Mouse (Mus musculus) neutrophil, adult 5-6 weeks (primary cell): ENCODE data around the gene Gabra6. TPM values are rescaled to one million over a fixed set of nuclear protein-coding genes. Genes with fewer than 3 reads are reported as not detected.

Experiments used
- ATAC-seq: fragments of 151-379, 151-347 bp; 2 replicates; pipeline ENCODE4 v1.8.0; 2017; ENCODE audit warnings: mild to moderate bottlenecking, moderate TSS enrichment; ENCODE audit not compliant: insufficient number of reproducible peaks, poor library complexity, low FRiP score, severe bottlenecking; ENCODE audit errors: extremely low read depth
- total RNA-seq: library from RNA; stranded (forward); fragments of 200-1000 nt; gene quantifications from 2 replicates; pipeline ENCODE4 v1.2.3, GENCODE M21; 2017

Gene Gabra6
- not detected in 2 replicates for total RNA-seq

DNA sequence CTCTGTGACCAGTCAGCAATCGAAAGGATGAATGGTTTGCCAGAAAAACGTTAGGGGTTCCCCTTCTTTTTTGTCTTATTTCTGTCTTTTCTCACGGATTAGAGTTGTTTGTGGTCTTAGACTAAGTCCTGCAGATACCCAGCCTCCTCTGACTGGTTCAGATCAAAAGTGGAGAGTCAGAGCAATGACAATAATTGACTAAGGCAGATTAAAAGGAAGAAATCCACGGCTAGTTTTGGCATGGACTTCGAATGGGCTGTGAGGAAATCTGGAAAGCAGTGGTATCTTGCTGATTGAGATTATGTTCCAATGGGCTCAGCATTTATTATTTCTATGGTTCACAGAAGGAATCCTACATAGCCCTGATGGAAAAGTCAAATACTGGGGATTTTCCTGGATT lies at the start of gene Gabra6:
Gabra6 (minus strand) TSS at position 191 of the 400 bp plus-strand sequence.
- ATAC-seq, result no peak

DNA sequence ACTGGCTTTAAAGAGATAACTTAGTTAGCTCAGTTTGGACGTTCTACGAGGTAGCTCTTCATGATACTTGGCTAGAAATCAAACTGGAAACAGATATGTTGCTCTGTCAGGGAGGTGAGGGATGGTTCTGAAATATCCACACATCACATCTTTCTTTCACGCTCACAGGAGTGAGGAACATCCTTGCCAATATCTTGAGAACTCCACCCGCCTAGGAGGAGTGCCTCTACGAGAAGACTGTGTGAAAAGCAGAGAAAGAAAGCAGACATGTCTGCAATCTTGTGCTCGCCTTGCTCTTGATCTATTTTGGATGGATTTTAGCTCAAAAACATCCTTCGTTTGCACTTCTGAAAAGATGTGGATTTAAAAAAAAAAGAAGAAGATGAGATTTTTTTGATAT lies 44.7 kb upstream of the Gabra6 start:
- no peak for ATAC-seq

DNA sequence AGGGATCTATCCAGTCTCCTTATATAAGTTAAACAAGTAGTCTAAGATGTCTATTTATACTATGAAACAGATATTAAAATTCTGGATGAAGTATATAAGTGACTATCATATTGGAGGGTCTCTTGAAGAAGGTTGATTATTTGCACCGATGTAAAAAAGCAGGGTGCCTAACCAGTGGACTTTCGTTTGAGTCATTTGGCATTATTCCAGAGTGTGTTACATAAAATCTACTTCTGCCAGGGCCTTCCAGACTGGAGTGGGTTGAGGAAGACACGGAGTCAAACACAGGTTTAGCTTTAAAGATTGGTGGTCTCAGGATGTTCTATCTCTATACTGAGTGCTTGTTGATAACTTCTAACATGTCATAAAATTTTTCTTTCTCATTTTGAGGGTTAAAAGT lies 11.2 kb upstream of the Gabra6 start:
- ATAC-seq, result no peak

DNA sequence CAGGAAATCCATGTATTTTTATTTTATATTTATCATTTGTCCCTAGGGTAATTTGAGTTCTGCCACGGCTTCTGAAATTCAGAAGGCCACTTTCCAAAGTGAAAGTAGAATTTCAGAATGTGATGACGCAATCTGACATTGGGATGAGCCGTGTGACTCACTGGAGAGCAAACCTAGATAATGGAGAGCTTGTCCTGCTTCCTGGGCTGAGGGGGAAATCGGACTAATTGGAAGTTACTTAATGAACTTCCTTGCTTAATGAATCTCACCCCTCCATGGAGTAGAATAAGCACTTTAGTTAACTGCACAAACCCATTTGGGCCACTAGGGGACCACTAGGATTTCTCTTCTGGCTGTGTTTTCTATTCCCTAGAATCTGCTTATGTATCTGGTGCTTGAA lies 5.4 kb upstream of the Gabra6 start:
- ATAC-seq, result no peak

DNA sequence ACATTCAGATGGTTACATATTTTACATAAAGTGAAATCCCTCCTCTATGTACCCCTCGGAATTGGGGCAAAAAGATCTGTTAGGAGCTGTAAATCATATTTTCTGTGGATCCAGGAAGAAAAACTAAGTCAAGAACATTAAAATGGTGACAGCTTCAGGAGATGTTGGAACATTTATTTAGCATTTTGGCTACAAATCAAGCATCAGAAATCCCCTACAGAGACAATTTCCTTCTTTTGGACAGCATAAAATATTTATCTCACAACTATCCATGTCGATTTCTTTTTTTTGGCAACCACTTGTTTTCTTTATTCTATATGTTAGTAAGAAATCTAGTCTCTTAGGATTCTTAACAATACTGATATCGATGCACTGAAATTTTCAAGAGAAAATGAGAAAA lies 688 bp upstream of the Gabra6 start:
- no peak for ATAC-seq

DNA sequence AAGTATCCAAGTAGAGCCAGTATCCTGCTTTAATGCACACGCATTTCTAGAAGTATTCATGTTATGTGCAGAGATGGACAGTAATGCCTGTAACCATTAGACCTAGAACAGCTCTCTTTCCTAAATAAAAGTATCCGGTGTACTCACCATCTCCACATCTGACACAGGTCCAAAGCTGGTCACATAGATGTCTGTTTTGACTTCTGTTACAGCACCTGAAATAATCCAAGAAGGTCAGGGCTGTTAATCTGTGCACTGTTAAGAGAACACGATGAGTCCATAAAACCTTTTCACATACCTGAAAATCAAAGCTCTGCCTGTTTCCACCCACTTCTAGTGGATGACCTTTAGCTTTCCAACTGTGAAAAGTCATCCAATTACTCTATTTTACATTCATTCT lies 1.4 kb downstream of the Gabra6 start:
- ATAC-seq, result no peak

DNA sequence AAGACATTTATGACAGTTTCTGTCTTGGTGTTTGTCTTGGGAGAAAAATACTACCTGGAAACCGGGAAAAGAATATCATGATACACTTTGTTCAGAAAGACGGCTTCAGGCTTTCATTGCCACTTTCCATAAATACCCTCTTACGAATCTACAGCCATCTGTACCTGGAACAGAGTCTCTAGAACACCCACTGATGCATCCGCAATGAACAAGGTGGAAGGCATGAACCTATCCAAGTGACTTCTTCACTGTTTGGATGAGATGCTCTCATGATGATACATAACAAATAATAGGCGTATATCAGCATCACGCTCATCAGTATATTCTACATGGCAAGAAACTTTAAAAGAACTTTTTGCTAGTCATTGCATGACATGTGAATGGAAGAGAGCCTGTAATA lies 1.8 kb downstream of the Gabra6 start:
- no peak for ATAC-seq

DNA sequence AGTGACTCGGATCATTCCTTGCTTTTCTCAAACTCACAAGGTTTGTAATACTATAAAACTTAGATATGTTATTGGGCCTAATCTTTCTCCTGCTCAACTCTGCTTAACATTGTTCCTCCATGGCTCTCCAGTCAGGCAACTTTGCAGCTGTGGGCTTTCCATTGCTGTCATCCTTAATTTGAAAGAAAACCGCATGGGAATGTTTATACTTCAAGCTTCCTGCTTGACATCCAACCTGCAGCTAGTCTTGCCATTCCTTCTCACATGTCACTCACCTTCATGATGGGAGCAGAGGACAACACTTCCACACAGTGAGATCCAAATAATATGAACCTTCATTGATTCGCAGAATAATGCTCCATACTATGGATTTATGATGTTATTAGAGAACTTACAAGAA lies 2.9 kb downstream of the Gabra6 start:
- no peak for ATAC-seq

DNA sequence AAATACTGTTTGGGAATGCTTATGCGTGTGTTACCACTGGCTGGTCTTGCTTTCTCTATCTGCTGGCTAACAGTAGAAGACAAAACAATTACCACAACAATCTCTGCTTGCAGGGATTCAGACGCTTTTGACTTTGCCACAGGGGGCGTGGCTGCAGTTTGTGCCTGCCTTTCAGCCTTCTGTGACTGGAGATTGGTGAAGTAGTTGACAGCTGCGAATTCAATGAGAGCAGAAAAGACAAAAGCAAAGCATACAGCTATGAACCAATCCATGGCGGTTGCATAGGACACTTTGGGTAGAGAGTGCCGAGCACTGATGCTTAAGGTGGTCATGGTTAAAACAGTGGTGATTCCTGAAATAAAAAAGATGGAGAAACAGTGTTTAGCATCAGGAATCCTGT lies 6.0 kb downstream of the Gabra6 start:
- ATAC-seq, result no peak

DNA sequence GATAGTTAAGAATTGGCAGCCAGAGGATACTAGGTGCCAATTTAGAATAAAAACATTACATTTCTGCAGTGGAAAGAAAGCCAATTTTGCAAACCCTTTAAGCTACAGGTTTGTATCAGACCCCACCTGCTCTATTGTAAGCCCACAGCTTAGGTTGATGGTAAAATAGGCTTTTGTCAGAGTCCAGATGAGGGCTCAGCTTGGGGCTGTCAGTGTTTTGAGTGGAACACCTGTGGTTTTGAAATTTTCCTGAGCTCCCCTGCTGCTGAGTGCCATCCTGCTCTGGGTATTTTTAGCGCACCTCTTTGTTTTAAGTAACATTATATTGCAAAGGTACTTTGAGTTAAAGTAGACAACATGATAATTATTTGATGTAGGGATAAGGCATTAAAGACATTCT lies 10.0 kb downstream of the Gabra6 start:
- no peak for ATAC-seq

DNA sequence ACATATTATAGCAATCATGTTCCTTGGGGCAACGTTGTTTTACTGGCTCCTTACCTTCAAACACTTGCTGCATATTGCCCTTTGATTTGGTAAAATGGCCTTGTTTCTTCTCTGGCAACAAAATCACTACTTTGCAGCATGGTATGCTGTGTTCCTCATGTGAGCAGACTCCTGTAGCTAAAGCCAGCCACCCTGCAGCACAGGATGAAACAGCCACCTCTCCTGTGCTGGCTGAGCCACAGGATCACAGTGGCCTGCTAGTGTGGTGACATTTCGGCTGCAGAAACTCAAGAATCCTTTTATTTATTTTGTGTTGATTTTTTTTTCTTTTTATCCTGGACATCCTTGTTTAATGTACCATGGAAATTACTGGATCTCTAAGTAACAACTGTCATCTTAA lies 11.8 kb downstream of the Gabra6 start:
- ATAC-seq, result no peak

GRCm38 (mm10) chr11:42306095-42306494 lies 14.8 kb downstream of the Gabra6 start:
- no peak for ATAC-seq

GRCm38 (mm10) chr11:42258978-42259377 lies 61.9 kb downstream of the Gabra6 start:
- ATAC-seq, result no peak

Other genes starting within 250 kb of the Gabra6 start
- 0.37 TPM in 1 of 2 replicates, not detected in the other for gene Gabra1, start 138.1 kb downstream of the Gabra6 start, total RNA-seq
- not detected in 2 replicates for gene Gabrb2, start 98.7 kb upstream of the Gabra6 start, total RNA-seq